Mouse (Mus musculus) cerebellum, postnatal 36 days (tissue): ENCODE results near the gene Abca9.

Experiments used
- DNase-seq, 2 experiments: peaks; one replicate each; pipeline ENCODE4 v3.0.0; 2021 to 2022; ENCODE audit warnings: mixed read lengths in 2 of 2

The Abca9 gene

GRCm38 (mm10) chr11:110167459-110168251, at the start of gene Abca9:
Abca9 (minus strand) TSS chr11:110168196.
- DNase-seq: peak; percentile 32 to 48

GRCm38 (mm10) chr11:110217118-110217517, 49.1 kb upstream of the Abca9 start:
- no peak for DNase-seq

DNA sequence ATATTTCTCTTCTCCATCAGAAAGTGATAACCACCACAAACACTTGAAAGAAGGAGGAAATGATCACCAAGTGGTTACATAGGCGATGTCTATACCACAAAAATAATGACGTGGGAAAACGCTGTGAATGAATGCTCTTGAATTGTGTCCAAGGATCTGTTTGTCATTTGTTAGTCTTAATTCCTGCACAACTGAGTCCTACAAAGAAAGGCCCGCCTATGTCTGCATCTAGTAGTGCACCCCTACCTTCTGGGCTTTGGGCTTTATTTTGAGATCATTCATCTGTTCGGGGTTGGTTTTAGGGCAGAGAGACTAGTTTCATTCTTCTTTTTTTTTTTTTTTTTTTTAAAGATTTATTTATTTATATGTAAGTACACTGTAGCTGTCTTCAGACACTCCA, 35.9 kb upstream of the Abca9 start:
- DNase-seq: no peak

- DNase-seq: no peak
These were observed 30.9 kb upstream of the Abca9 start for GRCm38 (mm10) chr11:110198882-110199281.

- no peak for DNase-seq
These were observed 28.7 kb upstream of the Abca9 start for GRCm38 (mm10) chr11:110196561-110197306.

GRCm38 (mm10) chr11:110195310-110195709, 27.3 kb upstream of the Abca9 start:
- no peak for DNase-seq

GRCm38 (mm10) chr11:110171212-110171611, 3.2 kb upstream of the Abca9 start:
- no peak for DNase-seq

- no peak for DNase-seq
These were observed 2.2 kb downstream of the Abca9 start for GRCm38 (mm10) chr11:110165822-110166221.

GRCm38 (mm10) chr11:110165409-110165808, 2.6 kb downstream of the Abca9 start:
- DNase-seq: no peak

- no peak for DNase-seq
These were observed 10.9 kb downstream of the Abca9 start for GRCm38 (mm10) chr11:110157059-110157458.

GRCm38 (mm10) chr11:110155985-110156384, 12.0 kb downstream of the Abca9 start:
- DNase-seq: no peak

- DNase-seq: no peak
These were observed 20.4 kb downstream of the Abca9 start for GRCm38 (mm10) chr11:110147640-110148039.

DNA sequence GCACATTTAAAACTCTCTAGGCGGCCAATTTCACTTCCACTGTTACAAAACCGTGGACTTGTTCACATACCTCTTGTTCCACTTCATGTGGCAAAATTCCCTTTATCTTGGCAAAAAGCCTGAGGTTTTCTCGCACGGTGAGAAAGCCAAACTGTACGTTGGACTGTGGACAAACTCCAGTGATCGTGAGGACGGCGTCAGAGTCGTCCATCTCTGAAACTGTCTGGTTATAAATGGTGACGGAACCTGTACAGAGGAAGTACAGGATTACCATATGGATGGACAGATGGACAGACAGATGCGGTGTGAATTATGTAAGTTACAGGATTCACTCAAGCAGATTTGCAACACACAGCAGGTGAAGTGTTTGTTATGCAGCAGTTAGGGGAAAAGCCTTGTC, 22.6 kb downstream of the Abca9 start:
- peak; percentile 6 to 17 for DNase-seq

GRCm38 (mm10) chr11:110130760-110131159, 37.2 kb downstream of the Abca9 start:
- DNase-seq: no peak

DNA sequence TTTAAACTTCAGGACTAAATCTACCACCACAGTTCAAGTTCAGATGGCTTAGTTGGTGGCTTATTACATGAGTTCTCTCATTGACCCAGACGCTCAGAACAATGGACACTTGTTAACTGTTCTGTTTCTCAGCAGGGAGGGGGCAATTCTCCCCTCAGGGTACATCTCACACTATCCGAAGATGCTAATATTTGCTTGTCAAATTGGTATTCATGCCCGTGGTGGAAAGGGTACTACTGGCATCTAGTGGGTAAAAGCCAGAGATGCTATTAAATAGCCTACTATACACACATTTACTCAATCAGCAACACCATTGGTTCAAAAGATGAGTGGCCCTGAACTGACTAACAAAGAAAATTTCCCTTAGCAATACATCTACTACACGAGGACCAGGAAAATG, 56.9 kb downstream of the Abca9 start:
- DNase-seq: peak in 1 of 2 experiments; percentile 14

DNA sequence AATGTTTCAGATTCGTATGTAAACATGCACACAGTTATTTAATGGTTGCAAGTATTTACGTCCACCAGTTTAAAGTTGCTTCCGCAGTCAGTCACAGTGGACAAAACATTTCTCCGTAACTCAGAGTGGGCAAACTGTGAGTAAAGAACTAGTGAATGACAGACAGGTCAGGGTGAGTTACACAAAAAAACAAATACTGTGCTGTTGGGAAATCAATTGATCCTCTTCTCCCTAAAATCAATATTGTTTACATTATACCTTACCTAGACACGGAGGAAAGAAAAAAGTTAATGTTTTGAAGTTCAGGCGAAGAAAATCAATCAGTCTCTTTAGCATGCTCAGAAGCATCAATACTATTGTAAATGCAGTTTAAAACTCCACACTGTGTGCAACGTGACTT, 66.6 kb downstream of the Abca9 start:
- DNase-seq: no peak

GRCm38 (mm10) chr11:110098901-110099300, 69.1 kb downstream of the Abca9 start:
- DNase-seq: no peak

DNA sequence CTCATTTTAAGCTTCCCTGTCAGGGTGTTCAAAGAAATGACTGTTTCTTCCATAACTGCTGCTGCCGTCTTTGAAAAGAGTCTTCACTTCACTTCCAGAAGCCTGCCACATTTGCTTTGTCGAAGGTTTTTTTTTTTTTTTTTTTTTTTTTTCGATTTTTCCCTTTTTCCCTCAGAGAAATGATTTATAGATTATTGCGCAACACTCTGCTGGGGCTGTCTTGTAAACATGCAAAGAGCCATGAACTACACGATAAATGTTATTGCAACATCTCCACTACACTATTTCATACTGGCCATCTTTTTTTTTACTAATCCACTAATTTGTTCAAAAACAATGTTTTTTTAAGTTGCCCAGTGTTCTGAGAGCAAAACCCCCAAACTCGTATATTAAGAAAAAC, 70.5 kb downstream of the Abca9 start:
- DNase-seq: no peak

DNA sequence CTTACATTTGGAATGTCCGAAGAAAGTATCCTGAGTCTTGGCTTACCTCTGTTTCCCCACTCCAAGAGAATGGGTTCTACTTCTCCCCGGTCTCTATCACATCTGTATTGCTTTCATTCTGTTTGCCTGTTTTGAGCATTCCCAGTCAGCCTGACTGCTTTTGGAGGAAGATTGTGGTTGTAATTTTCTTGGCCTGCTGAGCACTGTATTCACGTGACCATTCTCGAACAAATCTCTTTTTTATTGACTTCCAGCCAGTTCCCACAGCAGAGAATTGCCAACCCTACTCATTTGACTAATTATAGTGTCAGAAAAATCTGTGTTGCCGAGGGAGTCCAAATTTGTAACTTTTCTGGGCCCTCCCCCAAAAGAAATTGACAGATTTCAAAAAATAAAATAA, 72.1 kb downstream of the Abca9 start, which contains the start of gene Abca8a:
TSS of gene Abca8a (minus strand) at position 121 of the 400 bp plus-strand sequence.
- DNase-seq: no peak

DNA sequence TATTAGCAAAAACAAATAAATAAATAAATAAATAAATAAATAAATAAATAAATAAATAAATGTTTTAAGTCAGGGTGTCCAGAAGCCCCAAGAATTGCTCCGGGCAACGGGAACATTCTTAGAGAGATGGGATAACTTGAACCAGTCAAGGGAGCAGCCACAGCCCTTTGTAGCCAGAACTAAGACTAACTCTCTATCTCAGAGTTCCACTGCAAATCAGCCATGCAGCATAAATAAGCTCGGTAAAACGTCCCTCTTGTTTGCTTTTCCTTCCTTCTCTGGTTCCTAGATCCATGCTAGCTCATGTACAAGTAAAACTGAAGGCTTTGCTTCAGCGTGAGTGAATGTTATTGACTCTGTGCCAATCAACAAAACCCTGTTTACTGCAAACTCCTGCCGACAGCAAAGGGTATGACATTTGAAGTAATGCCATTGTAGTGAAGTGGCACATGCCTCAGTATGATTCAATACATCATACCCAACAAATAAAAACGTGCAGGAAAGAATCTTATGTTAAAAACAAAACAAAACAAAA, 73.1 kb downstream of the Abca9 start:
- no peak for DNase-seq

GRCm38 (mm10) chr11:110094236-110094635, 73.8 kb downstream of the Abca9 start:
- DNase-seq: no peak

DNA sequence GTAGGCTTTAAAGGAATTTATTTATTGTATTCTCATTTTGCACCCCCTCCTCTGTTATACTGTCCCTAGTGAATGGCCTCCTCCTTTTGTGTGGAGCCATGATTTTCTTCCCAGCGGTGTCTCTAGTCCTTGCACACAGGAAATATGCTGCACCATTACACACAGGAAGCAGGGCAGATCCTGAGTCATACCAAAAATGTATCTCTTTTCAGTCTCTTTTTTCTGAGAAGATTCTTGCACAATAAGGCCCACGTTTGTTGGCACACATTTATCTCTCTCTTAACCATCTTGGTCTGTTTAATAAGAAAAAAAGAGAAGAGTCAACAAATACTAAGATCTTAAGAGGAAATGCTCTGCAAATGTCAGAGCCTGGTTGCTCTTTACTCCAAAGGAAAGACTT, 76.7 kb downstream of the Abca9 start:
- no peak for DNase-seq

DNA sequence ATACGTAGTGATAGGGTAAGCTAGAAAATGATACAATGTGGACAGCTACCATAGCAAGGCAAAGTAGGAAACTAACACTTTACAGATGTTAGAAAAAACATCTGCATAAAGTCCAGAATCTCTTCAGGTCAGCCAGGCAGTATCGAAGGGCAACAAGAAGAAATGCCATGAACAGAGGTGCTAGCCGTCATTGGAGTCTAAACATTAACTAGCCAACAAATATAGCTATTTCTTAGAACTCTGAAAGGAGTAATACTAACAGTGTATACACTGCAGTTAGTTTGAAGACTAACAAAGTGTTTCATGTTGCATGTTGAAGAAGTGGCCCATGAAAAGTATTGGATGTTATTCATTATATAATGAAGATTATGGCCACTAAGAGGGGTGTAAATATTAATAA, 95.8 kb downstream of the Abca9 start:
- DNase-seq: no peak

DNA sequence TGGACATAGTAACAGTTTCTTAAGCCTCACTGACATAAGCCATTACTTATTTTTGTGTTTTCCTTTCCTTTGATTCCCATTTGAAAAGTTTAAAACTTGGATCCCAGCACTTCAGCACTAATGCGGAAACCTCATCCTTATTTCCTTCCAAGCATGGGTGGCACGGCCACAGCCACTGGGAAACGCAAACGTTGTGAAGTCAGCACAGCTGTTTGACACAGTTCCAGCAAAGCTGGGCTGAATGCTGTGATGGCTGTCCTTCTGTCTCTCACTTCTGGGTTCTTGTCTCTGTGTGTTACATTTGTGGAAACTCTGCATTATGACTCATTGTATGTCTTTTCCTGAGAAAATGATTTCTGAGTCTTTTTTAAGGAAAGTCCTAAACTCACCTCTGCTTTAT, 107.0 kb downstream of the Abca9 start:
- no peak for DNase-seq
